Mouse (Mus musculus) gastrocnemius, adult 2 months (tissue): ENCODE results near the gene Macrod2. TPM values are rescaled to one million over a fixed set of nuclear protein-coding genes. Genes with fewer than 3 reads are reported as not detected.

Source experiments
- DNase-seq: peaks from one replicate; pipeline ENCODE4 v3.0.0; 2022
- H3K27ac ChIP-seq: fragments of 200-600 bp; 2 replicates; pipeline ENCODE4 v1.8.1; 2022; ENCODE audit warnings: mild to moderate bottlenecking
- H3K4me3 ChIP-seq: fragments of 200-600 bp; 2 replicates; pipeline ENCODE4 v1.8.1; 2022; ENCODE audit warnings: mild to moderate bottlenecking, moderate library complexity
- CTCF ChIP-seq: fragments of 200-600 bp; IDR thresholded peaks from 2 replicates; pipeline ENCODE4 v1.8.1; 2022; ENCODE audit warnings: antibody characterized with exemption, mild to moderate bottlenecking, moderate library complexity
- intact Hi-C: fragments of 180-260 bp; cut with DNase I; formaldehyde crosslinking; loops from one replicate; pipeline ENCODE4 v1.15.1; 2025
- total RNA-seq, 2 experiments: library from RNA; stranded (reverse); gene quantifications; 2 replicates each; pipeline ENCODE4 v1.2.3; 2021

Gene Macrod2
- total RNA-seq, 2 experiments from 2014 or later: 16.4 to 19.3 TPM

GRCm38 (mm10) chr2:141870930-141871329, 1475.8 kb downstream of the Macrod2 start:
- no peak overlapping the region for H3K4me3 ChIP-seq
- TF ChIP-seq CTCF: no peak
- DNase-seq: no peak
- no peak overlapping the region for H3K27ac ChIP-seq
- intact Hi-C loops: no loop called here

- Histone ChIP-seq H3K27ac (no peak overlapping the region), H3K4me3 (no peak overlapping the region)
- intact Hi-C loops: no loop called here
- TF ChIP-seq CTCF: no peak
- no peak for DNase-seq
Observed at GRCm38 (mm10) chr2:141876155-141876851, 1481.2 kb downstream of the Macrod2 start.

- intact Hi-C loops: no loop called here
- TF ChIP-seq CTCF: no peak
- DNase-seq: no peak
Observed at GRCm38 (mm10) chr2:141876958-141877357, 1481.8 kb downstream of the Macrod2 start.

GRCm38 (mm10) chr2:141878473-141878872, 1483.4 kb downstream of the Macrod2 start:
- TF ChIP-seq CTCF: no peak
- intact Hi-C loops: no loop called here
- DNase-seq: no peak

More at GRCm38 (mm10) chr2:141876958-141877357, 1481.8 kb downstream of the Macrod2 start:
- Histone ChIP-seq H3K27ac (no peak overlapping the region), H3K4me3 (no peak overlapping the region)

GRCm38 (mm10) chr2:141879711-141880110, 1484.6 kb downstream of the Macrod2 start:
- DNase-seq: no peak
- Histone ChIP-seq H3K27ac (no peak overlapping the region), H3K4me3 (peak overlapping the region; percentile 36)
- TF ChIP-seq CTCF: no peak
- intact Hi-C loops: no loop called here

More at GRCm38 (mm10) chr2:141878473-141878872, 1483.4 kb downstream of the Macrod2 start:
- Histone ChIP-seq H3K4me3 (no peak overlapping the region), H3K27ac (no peak overlapping the region)

- H3K4me3 ChIP-seq: no peak overlapping the region
- intact Hi-C loops: no loop called here
- no peak for TF ChIP-seq CTCF
- no peak for DNase-seq
- H3K27ac ChIP-seq: no peak overlapping the region
Observed at GRCm38 (mm10) chr2:141886694-141887474, 1491.8 kb downstream of the Macrod2 start.

GRCm38 (mm10) chr2:141889497-141889896, 1494.4 kb downstream of the Macrod2 start:
- Histone ChIP-seq H3K4me3 (no peak overlapping the region), H3K27ac (no peak overlapping the region)
- TF ChIP-seq CTCF: no peak
- no peak for DNase-seq
- intact Hi-C loops: no loop called here

GRCm38 (mm10) chr2:141897951-141898350, 1502.8 kb downstream of the Macrod2 start:
- no peak for DNase-seq
- no peak overlapping the region for H3K27ac ChIP-seq
- no peak overlapping the region for H3K4me3 ChIP-seq
- TF ChIP-seq CTCF: no peak
- intact Hi-C loops: no loop called here

GRCm38 (mm10) chr2:141911831-141912447, 1516.8 kb downstream of the Macrod2 start:
- Histone ChIP-seq H3K27ac (no peak overlapping the region), H3K4me3 (no peak overlapping the region)
- TF ChIP-seq CTCF: no peak
- intact Hi-C loops: no loop called here
- DNase-seq: no peak

- intact Hi-C loops: no loop called here
- DNase-seq: no peak
- no peak for TF ChIP-seq CTCF
- no peak overlapping the region for H3K27ac ChIP-seq
- H3K4me3 ChIP-seq: no peak overlapping the region
Observed at GRCm38 (mm10) chr2:141913486-141913885, 1518.4 kb downstream of the Macrod2 start.

- DNase-seq: no peak
- no peak for TF ChIP-seq CTCF
Observed at GRCm38 (mm10) chr2:141913894-141914293, 1518.8 kb downstream of the Macrod2 start.

GRCm38 (mm10) chr2:141920377-141920992, 1525.4 kb downstream of the Macrod2 start:
- Histone ChIP-seq H3K4me3 (no peak overlapping the region), H3K27ac (no peak overlapping the region)
- DNase-seq: no peak
- no peak for TF ChIP-seq CTCF
- intact Hi-C loops: no loop called here

More at GRCm38 (mm10) chr2:141913894-141914293, 1518.8 kb downstream of the Macrod2 start:
- no peak overlapping the region for H3K27ac ChIP-seq
- H3K4me3 ChIP-seq: no peak overlapping the region
- intact Hi-C loops: no loop called here
